Mouse (Mus musculus) olfactory bulb, adult 2 months (tissue): ENCODE data around the gene Nceh1.

Source experiments
- CTCF ChIP-seq: fragments of 200-500 bp; IDR thresholded peaks from 2 replicates; pipeline ENCODE4 v1.5.1; 2012; ENCODE audit warnings: low read depth, mild to moderate bottlenecking, low read length, moderate library complexity; ENCODE audit not compliant: insufficient read depth
- POLR2A ChIP-seq: fragments of 200-500 bp; IDR thresholded peaks from 2 replicates; pipeline ENCODE4 v1.6.1; 2012; ENCODE audit warnings: mild to moderate bottlenecking, low read depth, low read length, moderate library complexity; ENCODE audit not compliant: insufficient read depth

- TF ChIP-seq CTCF (no peak), POLR2A (no peak)
Measured at GRCm38 (mm10) chr3:27218604-27219003, 35.8 kb downstream of the Nceh1 start.
